ENCODE assay signal across 20 mouse cellular contexts in the genomic region with DNA sequence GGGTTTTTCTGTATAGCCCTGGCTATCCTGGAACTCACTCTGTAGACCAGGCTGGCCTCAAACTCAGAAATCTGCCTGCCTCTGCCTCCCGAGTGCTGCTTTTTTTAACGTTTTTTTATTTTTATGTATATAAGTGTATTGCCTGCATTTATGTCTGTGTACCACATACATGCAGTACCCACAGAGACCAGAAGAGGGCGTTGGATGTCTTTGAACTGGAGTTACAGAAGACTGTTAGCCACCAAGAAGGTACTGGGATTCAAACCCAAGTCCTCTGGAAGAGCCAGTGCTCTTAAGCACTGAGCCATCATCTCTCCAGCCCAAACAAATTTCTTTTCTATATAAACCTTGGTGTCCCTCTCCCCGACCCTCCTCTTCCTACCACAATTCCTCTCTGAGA. TPM values are rescaled to one million over a fixed set of nuclear protein-coding genes. Genes with fewer than 3 reads are reported as not detected.
DNase-seq lines count a peak whose midpoint lies in the region; ATAC-seq and TF ChIP-seq lines count a peak whose summit lies in the region.
"Had no signal": no experiment of that assay in that cellular context is flagged by ENCODE, and none has a peak within 500 bp of the region (broad histone marks: within the 10 kb centered on the region; RNA-seq: fewer than 3 reads in every experiment).

No protein-coding gene starts in this region.

- no peaks in the 10 kb centered on the region for H3K9me3 ChIP-seq in hindbrain, postnatal 0 days (ENCODE audit: low read length)
- H3K9me3 ChIP-seq in hindbrain, embryonic 12.5 days (replicated peaks), result no peaks in the 10 kb centered on the region
- H3K9me3 ChIP-seq: heart, embryonic 13.5 days; limb, embryonic 15.5 days had no signal

- H3K36me3 ChIP-seq in hindbrain, postnatal 0 days (ENCODE audit: insufficient read depth, low read length), result no peaks in the 10 kb centered on the region
- no peaks in the 10 kb centered on the region for H3K36me3 ChIP-seq in hindbrain, embryonic 12.5 days
- H3K36me3 ChIP-seq: limb, embryonic 15.5 days had no signal

- no peak for TF ChIP-seq POLR2A in lung, adult 2 months (IDR thresholded peaks at IDR 0.05; ENCODE audit: borderline replicate concordance, extremely low read depth, low read depth, low read length)

- no peak overlapping the region for H3K4me3 ChIP-seq in hindbrain, postnatal 0 days (ENCODE audit: low read length)
- no peak overlapping the region for H3K4me3 ChIP-seq in hindbrain, embryonic 12.5 days
- H3K4me3 ChIP-seq in lung, adult 2 months (replicated peaks; ENCODE audit: extremely low read depth, low read depth, low read length), result no peak overlapping the region
- H3K4me3 ChIP-seq: heart, embryonic 13.5 days; limb, embryonic 15.5 days; myocyte had no signal

- no peak for DNase-seq in hindbrain, postnatal 0 days (ENCODE audit: low spot score)
- DNase-seq in testis, postnatal 14 days (ENCODE audit: low spot score), result peak; percentile 60
- no peak for DNase-seq in testis, postnatal 10 days (ENCODE audit: low spot score)
- DNase-seq in R1 (ENCODE audit: low read depth, low spot score), result peak; percentile 66
- DNase-seq in c-Kit-positive CD71-positive TER-119-positive erythroid progenitor cells, embryonic 14.5 days (ENCODE audit: low spot score), result no peak
- no peak for DNase-seq in lung, adult 2 months
- DNase-seq: adrenal gland, adult 8-10 months; cerebellum, adult 18-20 months; cerebellum, postnatal 25 days; embryo, embryonic 11 days; kidney, adult 11 months; lung, postnatal 10 days; midbrain, embryonic 14.5 days; thymus, adult 18-20 months had no signal

- no peak for ATAC-seq in hindbrain, postnatal 0 days
- no peak for ATAC-seq in hindbrain, embryonic 12.5 days (ENCODE audit: low FRiP score)
- ATAC-seq: forebrain, embryonic 16.5 days had no signal

- no peak overlapping the region for H3K9ac ChIP-seq in hindbrain, postnatal 0 days (replicated peaks; ENCODE audit: low read length)
- no peak overlapping the region for H3K9ac ChIP-seq in hindbrain, embryonic 12.5 days
- H3K9ac ChIP-seq: heart, embryonic 13.5 days; hindbrain, embryonic 14.5 days; limb, embryonic 15.5 days had no signal

- 64% methylated on average over 4 of the region's 4 CpGs for WGBS in hindbrain, postnatal 0 days
- 67% methylated on average over 4 of the region's 4 CpGs for WGBS in hindbrain, embryonic 12.5 days
- 63% methylated on average over 4 of the region's 4 CpGs for WGBS in lung, adult 2 months

- no peak overlapping the region for H3K4me2 ChIP-seq in hindbrain, postnatal 0 days (ENCODE audit: low read depth, low read length)
- no peak overlapping the region for H3K4me2 ChIP-seq in hindbrain, embryonic 12.5 days (replicated peaks)
- H3K4me2 ChIP-seq: heart, embryonic 13.5 days; hindbrain, embryonic 14.5 days; limb, embryonic 15.5 days had no signal

- TF ChIP-seq CTCF in hindbrain, postnatal 0 days (IDR thresholded peaks at IDR 0.05; ENCODE audit: low read depth), result 0 out of 2 replicates have a peak, but pooled peaks have one; percentile 18
- TF ChIP-seq CTCF in lung, adult 2 months (IDR thresholded peaks at IDR 0.05; ENCODE audit: insufficient read depth, low read length), result no peak

- no peaks in the 10 kb centered on the region for H3K27me3 ChIP-seq in hindbrain, postnatal 0 days (ENCODE audit: insufficient read depth, low read length)
- no peaks in the 10 kb centered on the region for H3K27me3 ChIP-seq in hindbrain, embryonic 12.5 days
- H3K27me3 ChIP-seq: heart, embryonic 13.5 days; limb, embryonic 15.5 days had no signal

- no peaks in the 10 kb centered on the region for H3K4me1 ChIP-seq in hindbrain, postnatal 0 days (ENCODE audit: insufficient read depth, low read length)
- H3K4me1 ChIP-seq in hindbrain, embryonic 12.5 days, result no peaks in the 10 kb centered on the region
- no peaks in the 10 kb centered on the region for H3K4me1 ChIP-seq in lung, adult 2 months (ENCODE audit: control insufficient read depth, insufficient read depth, low read length)
- H3K4me1 ChIP-seq: limb, embryonic 15.5 days had no signal

- H3K27ac ChIP-seq in hindbrain, postnatal 0 days, result no peak overlapping the region
- H3K27ac ChIP-seq in hindbrain, embryonic 12.5 days, result no peak overlapping the region
- H3K27ac ChIP-seq: heart, embryonic 13.5 days; hindbrain, embryonic 14.5 days; limb, embryonic 15.5 days had no signal

RNA-seq across cellular contexts. Expression of a gene that starts 56.7 kb away (rescaled TPM):
- total RNA-seq in hindbrain, postnatal 0 days (2014; rRNA removed), result 14.2 and 15.7 TPM in 2 replicates
- 9.4 and 10.9 TPM in 2 replicates for polyA plus RNA-seq in hindbrain, postnatal 0 days (2015; fragmentation: Nextera tagmentation; extraction: Ambion mirVana)
- 12.2 and 12.7 TPM in 2 replicates for polyA plus RNA-seq in hindbrain, embryonic 12.5 days (2016; fragmentation: Nextera tagmentation; extraction: Ambion mirVana)
- polyA plus RNA-seq in lung, adult 2 months (2012; rRNA removed), result 19.6 TPM in 2 replicates

Comparison
In these comparisons a context has a peak if more than half of its experiments do, and no peak if none do; other contexts are left out.
1. DNase-seq: peak in testis, postnatal 14 days (single experiment) and R1 (single experiment); none in hindbrain, postnatal 0 days (single experiment), testis, postnatal 10 days (single experiment), c-Kit-positive CD71-positive TER-119-positive erythroid progenitor cells, embryonic 14.5 days (single experiment) and lung, adult 2 months (single experiment).